Mouse (Mus musculus) liver, adult 2 months (tissue): ENCODE measurements at regions not wholly inside any gene's neighbourhood (a gene's known extent, or its start where the extent isn't known, plus 50 kb on each side); places are given as distances from the start of the nearest gene placed in this dataset.

Experiments used
- CTCF ChIP-seq: fragments of 200-500 bp; IDR thresholded peaks from 2 replicates; pipeline ENCODE4 v1.5.1; 2011; ENCODE audit warnings: low read depth, low read length, control low read depth
- POLR2A ChIP-seq: fragments of 200-500 bp; IDR thresholded peaks from 2 replicates; pipeline ENCODE4 v1.6.1; 2011; ENCODE audit warnings: low read length, control low read depth; ENCODE audit not compliant: insufficient read depth; ENCODE audit errors: extremely low read depth

DNA sequence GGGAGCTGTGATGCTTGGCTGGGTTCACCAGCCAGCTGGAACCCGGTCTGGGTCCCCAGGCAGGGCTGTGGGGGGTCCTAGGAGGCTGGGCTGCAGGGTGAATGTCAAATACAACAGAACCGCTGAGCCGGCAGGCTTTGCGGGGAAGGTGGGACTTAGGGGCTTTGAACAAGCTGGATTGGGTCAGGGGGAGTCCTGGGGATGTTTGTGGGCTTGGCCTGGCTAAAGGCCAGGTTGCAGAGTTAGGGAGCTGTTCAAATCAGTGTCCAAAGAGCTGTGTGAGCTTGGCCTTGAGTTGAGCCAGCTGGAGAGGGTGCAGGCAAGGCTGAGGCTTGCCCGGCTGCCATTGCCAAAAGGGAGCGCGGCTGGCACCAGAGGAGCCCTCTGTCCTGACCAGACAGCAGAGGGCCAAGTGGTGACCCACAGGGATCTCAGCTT, 79.3 kb upstream of the Mvb12b start:
- TF ChIP-seq CTCF (no peak), POLR2A (no peak)
